Mouse (Mus musculus) mammary gland, adult 2 months (tissue): ENCODE measurements around the gene Creb3l1. TPM values are rescaled to one million over a fixed set of nuclear protein-coding genes. Genes with fewer than 3 reads are reported as not detected.

Experiments
- polyA plus RNA-seq: library from polyadenylated mRNA; depleted of rRNA; stranded (reverse); fragments of >200 nt; gene quantifications from 2 replicates; pipeline ENCODE4 v1.2.3, GENCODE M21; 2012; ENCODE audit warnings: low replicate concordance; rRNA removed

Gene Creb3l1
- 5.8 and 12.5 TPM in 2 replicates for polyA plus RNA-seq

GRCm38 (mm10) chr2:92024274-92024672 lies at the start of gene Creb3l1:
TSS of gene Creb3l1 (minus strand) at chr2:92024502.

DNA sequence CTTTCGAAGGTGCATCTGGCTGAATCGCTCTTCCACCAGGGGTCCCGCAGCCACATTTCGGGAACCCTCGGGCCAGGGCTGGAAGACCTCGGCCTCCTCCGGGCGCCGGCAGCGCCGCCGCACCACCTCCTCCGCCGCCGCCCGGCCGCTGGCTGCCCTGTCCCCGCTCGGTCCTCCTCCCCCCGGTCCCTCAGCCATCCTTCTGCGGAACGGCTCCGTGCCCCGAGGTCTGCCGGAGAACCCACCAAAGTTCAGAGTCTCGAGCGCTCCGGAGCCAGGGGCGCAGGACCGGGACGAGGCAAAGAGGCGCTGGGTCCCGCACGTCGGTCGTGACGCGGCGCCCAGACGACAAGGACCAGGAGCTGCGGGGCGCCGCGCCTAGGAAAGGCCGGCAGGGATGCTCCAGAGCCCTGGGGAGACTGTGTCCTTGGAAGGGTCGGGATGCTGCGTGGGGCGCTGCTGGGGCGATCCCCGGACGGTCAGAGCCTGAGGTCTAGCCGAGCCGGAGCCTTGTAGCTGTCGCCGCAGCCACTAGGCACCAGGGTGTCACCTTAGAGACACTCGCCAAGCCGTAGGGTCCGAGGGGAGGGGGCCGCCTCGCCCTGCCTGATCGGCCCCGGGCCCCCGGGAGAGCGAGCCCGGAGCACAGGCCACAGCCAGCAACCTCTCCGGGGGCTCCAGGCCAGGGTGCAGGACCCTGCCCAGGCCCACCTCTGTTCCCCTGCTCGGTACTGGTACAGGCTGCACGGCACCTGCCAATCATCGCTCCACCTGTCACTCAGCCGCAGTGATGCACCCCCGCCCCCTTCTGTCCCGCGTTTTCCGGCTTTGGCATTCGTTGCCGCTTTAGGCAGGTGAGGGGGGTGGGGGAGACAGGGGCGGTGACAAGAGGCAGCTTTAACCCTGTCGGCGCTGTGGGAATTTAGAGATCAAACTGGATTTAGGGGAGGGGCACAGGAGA lies 48.4 kb downstream of the Creb3l1 start, which contains the start of gene Dgkz:
Gene Dgkz, minus strand, starts transcription at position 284 of the 961 bp plus-strand sequence.

DNA sequence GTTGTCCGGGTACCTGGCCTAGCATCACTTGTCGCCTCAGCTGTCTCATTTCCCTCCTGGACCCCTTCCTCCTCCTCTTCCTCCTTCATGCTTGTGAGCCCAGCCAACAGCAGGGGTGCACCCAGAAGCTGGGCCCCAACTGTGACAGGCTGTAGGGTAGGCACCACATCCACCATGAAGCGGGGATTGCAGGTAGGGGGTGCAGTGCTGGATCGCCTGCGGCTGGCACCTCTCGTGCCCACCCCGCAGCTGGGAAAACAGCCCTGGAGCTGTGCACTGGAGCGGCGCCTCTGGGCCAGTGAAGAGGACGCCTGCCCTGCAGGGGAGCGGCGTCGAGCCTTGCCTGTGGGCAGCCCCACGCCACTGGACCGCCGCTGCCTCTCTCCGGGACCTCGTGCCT lies 78.8 kb downstream of the Creb3l1 start, which contains the start of gene Gm9821:
Gene Gm9821, plus strand, starts transcription at position 221 of the 400 bp plus-strand sequence.

Other genes with a start within 250 kb of the Creb3l1 start
- gene Chrm4, start 97.3 kb downstream of the Creb3l1 start, polyA plus RNA-seq: 0.46 and 0.78 TPM in 2 replicates
- 10.3 and 16.7 TPM in 2 replicates for gene Mdk, start 92.2 kb downstream of the Creb3l1 start, polyA plus RNA-seq
- gene Gm9821, start 78.8 kb downstream of the Creb3l1 start, polyA plus RNA-seq: not detected in 2 replicates
- 160 and 296 TPM in 2 replicates for gene Dgkz, start 48.6 kb downstream of the Creb3l1 start, polyA plus RNA-seq
- gene Phf21a, start 68.6 kb upstream of the Creb3l1 start, polyA plus RNA-seq: 59.3 and 63.7 TPM in 2 replicates